Mouse (Mus musculus): ENCODE data around the gene Rac3.

Rac3 gene

DNA sequence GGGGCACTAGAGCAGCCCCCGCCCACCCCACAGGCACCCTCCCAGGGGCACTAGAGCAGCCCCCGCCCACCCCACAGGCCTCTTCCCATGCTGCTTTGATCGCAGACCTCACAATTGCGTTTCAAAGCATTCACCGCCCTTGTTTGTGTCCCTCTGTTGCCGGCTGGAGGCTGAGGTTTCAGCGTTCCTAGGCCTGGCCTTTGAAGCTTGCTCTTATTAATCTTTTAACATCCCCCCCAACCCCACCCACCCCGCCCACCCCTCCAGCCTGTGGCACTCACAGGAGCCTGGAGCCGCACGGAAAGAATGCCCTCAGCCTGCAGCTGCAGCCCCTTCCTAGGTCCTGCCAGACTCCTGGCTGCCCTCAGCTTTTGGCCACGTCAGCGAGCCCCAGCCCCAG lies 14.0 kb upstream of the Rac3 start:
- no peak for DNase-seq

DNA sequence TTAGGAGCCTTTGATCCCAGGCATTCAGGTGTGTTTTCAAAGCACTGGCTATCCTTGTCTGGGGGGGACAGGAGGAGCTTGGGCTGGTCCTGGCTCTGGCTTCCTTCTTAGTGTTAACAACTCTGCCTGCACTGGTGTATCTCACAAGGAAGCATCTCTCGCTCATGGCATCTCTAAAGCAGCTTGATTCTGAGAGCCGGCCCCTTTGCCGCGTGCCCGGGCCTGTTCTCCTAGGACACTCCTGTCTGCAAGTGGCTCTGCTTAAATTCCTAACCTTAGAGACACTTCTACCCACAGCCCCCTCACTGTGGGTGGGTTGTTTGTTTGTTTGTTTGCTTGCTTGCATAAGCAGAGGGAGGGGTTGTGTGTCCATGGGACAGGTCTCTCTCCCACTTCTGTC lies 13.3 kb upstream of the Rac3 start:
- DNase-seq, result no peak

DNA sequence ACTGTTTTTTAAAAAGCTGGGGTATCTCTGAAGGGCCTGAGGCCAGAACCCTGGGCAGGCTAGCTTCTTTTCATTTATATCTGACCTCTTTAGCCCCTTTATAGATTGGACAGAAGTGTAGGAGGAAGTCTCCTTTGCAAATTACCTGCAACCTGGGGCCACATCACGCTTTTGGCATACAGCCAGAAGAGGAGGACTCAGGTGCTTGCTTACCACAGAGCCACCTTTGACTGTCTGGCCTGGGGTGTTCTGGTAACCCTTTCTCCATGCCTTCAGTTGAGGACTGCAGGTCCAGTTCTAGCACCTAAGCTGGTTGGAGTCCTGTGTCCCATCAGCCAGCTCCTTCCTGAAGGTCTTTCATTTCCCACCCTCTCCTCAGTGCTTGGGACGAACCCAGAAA lies 11.7 kb upstream of the Rac3 start:
- no peak for DNase-seq

DNA sequence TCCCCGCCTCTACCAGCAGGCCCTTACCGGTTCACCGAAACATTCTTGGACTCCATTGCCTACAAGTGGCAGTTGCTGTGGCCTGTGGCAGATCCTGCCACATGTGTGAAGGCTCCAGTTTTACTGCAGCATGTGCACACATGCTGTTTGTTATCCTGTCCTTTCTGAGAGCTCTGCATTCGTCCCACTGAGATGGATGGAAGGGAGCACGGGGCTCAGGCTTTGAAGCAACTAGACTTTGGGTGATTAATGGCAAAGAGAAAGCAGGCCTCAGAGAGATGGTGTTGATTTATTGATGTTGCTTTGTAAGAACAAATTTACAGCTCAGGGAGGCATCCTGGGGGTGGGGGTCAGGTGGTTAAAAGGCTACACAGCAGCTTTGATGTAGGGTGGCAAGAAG lies 10.6 kb upstream of the Rac3 start:
- no peak for DNase-seq

DNA sequence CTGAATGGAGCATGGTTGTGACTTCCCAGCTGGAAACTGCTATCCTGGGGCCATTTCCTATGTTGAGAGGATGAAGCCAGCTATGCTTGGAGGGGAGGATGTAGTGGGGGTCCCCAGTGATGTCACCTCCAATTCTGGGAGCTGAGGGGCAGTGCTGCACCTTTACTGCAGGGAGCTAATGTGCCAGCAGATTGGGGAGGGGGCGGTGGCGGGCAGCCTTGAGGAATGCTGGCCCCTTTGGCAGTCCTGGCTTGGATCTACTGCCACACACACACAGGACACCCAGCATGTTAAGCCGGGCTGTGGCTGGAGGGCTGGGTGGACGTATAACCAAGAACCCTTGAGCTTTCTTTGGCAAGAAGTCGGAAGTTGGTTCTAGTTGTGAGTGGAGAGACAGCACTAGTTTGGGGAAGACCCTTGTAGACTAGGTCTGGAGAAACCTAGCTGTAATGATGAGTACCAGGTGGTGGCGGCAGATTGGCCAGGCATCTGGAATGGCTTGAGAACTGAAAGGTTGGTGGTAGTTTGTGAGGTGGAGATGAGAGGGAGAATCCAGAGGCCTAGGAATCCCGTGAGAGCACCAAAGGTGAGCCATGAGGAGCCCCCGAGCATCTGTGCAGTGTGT lies 9.2 kb upstream of the Rac3 start:
- no peak for DNase-seq

DNA sequence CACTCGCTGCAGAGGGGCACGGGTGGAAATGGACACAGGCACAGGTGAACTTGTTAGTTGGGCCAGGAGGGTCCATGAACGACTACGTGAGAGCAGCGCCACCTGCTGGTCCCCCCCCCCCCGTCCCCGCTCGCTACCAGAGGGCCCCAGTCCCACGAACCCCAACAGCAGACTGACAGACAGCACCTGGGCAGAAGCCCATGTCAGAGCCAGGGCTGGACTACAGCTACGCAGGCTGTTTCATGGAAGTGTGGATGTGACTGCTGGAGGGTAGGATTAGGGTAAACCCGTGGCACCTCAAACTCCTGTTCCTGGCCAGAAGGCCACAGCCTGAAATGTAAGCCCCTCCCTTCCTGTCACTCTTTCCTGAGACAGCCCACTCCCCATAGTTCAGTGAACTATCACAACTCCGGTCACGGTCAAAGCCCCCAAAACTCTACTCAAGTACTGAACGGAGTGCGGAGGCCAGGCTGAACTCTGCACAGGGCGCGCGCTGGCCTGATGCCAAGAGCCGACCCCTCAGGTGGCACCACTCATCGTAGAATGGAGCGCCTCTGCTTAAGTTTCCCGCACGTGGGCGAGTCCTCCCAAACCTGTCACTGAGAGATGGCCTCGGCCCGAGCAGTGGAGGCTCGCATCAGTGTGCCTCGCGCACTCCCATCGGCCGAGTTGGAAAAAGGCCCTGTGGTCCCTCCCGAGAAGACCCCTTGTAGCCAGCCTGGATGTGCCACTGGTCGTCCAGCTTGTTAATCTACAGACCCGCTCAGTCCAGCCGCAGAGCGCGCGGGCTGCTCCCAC lies 8.3 kb upstream of the Rac3 start:
- DNase-seq, result peak; percentile 77

DNA sequence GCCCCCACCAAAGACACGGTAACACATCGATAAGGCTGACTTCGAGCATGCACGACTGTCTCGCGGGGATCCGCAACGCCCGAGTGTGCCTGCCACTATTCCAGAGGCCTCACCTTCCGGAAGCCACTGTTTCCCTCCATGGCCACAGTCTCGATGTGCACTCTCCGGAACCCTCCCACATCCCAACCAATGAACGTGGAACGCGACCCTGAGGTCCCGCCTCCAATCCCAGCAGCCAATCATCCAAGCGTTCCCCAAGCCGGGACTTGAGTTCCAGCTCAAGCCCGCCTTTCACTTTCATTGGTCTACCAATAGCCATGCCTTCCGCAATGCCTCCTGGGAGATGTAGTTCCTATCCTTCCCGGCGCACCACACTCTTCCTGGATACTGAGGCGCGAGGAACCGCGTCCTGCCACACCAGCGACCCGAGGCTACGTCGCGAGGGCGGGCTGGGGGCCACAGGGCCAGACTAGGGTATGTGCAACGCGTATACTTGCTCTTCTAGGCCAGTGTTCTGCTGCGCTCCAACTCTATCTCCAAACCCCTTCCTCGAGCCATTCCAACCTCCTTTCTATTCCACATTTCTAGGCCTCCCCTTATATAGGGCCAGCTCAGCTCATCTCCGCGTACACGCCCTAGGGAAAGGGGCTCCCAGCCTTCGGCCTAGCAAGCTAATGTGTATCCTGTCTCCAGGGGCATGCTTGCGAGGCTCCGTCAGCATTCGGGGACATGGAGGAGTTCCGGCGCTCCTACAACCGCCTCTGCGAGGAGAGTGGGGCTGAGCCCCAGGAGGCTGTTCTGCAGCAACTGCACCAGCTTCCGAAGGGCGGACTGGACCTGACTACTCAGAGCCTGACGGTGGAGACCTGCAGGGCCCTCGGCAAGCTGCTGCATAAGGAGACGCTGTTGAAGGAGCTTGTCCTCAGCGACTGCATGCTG lies 7.4 kb upstream of the Rac3 start, which contains the start of the genes Cenpx and Lrrc45:
Gene Cenpx (minus strand): TSS at position 159 of the 939 bp plus-strand sequence.
Gene Lrrc45 (plus strand): TSS at position 346 of the 939 bp plus-strand sequence.
- peak; percentile 97 for DNase-seq

DNA sequence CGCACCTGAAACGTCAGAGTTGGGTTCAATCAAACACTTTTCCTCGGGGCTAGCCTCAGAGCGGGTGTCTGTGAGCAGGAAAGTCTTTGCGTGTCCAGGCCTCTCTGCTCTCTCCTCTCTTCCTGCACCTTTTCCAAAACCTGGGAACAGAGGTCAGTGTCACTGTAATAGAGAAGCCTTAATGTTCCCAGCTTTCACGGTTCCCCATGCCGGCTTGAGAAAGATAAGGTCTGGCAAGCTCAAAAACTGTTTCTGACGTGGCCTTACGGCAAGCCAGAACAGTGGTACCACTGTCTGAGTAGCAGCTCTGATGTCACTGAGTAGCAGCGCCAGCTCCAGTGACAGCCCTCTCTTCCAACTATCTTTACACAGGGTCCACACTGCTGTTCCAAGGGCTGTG lies 6.7 kb upstream of the Rac3 start:
- DNase-seq, result no peak

DNA sequence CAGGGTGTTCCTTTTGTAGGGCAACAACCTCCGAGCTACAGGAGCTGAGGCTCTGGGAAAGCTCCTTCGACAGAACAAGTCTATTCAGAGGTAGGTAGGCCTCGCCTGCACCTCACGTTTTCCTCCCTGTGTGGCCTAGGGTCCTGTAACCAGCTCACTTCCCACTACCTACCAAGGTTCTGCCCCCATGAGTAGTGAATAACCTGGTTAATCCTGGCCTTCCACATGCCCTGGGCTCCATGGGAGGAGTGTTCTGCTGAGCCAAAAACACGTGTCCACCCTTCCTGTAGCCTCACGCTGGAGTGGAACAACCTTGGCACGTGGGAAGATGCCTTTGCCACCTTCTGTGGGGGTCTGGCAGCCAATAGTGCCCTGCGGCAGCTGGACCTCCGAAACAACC lies 6.1 kb upstream of the Rac3 start:
- DNase-seq, result no peak

DNA sequence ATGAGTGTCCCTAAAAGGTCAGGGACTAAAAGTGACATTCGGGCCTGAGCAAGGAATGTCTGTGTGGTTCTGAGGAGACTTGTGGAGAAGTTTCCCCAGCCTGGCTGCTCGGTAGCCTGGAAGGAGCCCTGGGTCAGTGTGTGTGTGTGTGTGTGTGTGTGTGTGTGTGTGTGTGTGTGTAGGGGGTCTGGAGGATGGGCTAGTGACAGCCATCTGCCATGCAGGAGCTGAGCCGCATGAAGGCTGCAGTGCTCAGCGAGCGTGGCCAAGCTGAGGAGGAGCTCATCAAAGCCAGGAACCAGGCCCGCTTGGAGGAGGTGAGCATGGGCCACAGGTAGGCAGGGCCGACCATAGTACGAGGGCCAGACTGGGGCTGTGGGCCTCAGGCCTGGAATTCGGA lies 2.0 kb upstream of the Rac3 start:
- DNase-seq, result no peak

DNA sequence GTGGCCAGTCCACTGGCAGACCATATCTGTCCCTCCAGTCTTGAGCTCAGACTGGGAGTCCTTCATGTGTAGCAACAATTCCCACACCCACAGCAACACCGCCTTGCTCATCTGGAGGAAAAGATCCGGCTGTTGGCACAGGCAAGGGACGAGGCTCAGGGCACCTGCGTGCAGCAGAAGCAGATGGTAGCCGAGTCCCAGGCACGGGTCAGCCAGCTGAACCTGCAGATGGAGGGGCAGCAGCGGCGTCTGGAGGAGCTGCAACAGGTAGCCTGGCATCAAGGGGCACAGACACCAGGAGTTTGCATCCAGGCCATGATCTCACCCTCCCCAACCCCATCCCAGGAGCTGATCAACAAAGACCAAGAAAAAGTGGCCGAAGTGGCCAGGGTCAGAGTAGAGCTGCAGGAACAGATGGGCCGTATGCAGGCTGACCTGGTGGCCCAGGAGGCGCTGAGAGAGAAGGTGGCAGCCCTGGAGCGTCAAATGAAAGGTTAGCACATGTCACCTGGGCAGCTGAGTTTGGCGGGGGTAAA lies 1.4 kb upstream of the Rac3 start:
- no peak for DNase-seq

DNA sequence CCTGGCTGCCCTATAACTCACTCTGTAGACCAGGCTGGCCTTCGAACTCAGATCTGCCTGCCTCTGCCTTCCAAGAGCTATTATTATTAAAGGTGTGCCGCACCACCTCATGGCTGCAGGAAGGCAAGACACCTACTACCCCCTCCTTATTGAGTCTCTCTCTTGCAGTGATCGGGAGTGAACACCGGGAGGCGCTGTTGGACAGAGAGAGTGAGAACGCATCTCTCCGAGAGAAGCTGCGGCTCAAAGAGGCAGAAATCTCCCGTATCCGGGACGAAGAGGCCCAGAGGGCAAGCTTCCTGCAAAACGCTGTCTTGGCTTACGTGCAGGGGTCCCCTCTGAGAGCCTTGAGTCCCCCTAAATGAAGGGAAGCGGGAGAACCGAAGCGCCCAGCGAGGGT lies 820 bp upstream of the Rac3 start:
- peak; percentile 95 for DNase-seq

DNA sequence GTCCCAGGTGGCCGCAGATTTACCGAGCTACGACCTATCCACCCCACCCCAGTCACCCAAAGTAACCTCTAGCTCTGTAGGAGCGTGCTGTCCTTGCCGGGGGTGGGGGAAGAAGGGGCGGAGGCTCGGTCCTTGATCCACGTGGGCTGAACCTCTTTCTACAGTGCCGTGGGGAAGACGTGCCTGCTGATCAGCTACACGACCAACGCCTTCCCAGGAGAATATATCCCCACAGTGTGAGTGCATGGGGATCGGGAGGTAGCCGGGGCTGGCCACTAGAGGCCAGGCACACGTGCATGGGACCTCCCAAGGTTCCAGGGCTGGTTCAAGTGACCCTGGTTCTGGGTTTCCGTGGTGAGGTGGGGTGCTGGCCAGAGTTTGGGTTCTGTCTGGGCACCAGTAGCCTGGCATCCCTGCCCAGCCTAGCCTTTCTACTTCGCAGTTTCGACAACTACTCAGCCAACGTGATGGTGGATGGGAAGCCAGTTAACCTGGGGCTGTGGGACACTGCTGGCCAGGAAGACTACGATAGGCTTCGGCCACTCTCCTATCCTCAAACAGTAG lies 879 bp downstream of the Rac3 start:
- no peak for DNase-seq

DNA sequence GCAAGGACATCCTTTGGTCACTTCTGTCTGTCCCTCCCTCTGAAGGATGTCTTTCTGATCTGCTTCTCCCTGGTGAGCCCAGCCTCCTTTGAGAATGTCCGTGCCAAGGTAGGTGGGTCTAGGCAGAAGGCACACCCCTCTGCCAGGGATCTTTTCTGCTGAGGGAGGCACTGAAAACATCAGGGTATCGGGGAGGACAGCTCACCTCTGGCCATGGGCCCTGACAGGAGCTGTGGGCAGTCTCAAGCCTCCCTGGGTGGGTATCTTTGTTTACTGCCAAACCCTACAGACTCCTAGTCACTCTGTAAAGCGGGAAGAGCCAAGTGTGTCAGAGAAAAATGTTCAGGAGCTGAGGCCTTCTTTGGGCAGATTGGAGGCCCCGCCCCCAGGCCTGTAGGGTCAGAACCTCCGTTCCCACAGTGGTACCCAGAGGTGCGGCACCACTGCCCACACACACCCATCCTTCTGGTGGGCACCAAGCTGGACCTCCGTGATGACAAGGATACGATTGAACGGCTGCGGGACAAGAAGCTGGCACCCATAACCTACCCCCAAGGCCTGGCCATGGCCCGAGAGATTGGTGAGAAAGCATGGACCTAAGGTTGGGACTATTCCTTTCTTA lies 1.6 kb downstream of the Rac3 start:
- peak; percentile 57 for DNase-seq

DNA sequence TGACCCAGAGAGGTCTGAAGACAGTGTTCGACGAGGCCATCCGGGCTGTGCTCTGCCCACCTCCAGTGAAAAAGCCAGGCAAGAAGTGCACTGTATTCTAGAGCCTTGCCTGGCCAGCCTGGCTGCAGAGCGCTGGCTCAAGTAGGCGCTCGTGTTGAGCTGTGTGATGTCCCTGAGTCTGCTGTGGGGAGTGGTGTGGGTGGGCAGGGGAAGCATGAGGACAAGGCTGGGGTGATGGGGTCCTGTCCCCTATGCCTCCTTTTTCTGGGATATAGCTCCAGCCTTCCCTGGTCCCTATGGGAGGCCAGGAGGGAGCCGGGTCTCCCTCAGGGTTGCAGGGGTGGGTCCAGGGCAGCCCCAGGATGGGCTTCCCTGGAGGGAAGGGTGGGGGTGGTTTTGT lies 2.2 kb downstream of the Rac3 start:
- no peak for DNase-seq

DNA sequence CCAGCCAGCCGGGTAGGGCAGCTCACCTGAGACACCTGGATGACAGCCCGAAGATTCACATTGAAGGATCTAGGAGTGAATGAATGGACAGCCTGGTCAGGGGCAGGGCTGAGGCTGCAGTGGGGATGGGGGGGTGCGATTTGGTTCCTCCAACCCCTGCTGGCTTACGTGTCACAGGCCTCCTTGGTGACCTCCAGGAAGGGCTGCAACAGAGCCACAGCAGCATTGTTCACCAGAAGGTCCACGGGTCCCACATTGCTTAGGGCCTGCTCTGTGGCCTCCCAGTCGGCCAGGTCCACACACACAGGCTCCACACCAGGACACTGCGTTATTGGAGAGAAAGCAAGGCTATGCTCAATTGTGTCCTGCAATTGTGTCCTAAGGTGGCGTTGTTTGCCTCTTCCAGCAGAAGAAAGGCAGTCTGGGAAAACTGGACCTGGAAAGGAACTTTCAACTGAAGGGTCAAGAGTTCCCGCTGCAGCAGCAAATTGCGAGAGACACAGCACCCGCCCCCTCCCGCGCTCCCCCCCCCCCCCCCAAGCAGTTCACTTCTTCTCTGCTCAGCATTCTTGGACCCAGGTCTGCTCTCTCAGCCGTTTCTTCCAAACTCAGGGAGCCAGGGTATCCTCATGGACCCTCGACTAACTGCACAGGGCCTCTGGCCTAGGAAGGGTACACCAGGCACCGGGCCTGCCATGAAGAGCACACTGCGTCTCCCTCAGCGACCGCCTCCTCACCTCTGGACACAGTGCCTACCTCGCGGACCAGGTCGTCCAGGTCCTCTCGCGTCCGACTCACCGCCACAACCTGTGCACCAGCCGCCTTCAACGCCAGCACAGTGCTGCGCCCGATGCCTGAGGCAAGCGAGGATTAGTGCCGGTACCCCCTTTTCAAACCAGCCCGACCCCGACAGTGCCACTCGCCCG lies 5.2 kb downstream of the Rac3 start:
- peak; percentile 49 for DNase-seq

DNA sequence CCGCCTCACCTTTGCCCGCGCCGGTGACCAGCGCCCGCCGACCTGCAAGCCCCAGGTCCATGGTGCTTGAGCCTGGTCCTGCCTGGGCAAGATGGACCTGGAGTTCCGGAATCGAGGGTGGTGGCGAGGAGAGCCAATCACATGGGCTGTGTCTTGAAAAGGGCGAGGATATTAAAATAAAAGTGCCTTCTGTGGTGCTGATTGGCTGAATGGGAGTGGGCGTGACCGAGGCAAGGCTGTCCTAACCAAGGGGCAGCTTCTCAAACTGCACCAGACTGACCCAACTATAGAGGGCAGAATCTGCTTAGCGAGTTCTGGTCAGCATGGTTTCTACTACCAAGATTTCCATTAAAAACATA lies 5.9 kb downstream of the Rac3 start, which contains the start of gene Dcxr:
Gene Dcxr (minus strand): TSS at position 113 of the 359 bp plus-strand sequence.
- DNase-seq, result peak; percentile 93

DNA sequence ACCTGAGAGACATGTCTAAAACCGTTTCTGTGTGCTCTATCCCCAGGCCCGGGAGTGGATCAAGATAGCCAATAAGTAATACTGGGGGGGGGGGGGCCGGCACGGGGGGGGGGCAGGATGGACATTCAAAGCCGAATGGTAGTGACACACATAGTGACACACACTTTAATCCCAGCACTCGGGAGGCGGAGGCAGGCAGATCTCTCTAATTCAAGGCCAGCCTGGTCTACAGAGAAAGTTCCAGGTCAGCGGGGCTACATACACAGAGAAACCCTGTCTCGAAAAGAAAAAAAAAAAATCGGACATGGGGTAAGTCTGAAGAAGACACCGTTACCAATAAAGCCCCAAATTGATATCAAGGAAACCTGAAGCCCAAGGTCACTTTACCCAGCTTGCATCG lies 6.3 kb downstream of the Rac3 start:
- DNase-seq, result no peak

DNA sequence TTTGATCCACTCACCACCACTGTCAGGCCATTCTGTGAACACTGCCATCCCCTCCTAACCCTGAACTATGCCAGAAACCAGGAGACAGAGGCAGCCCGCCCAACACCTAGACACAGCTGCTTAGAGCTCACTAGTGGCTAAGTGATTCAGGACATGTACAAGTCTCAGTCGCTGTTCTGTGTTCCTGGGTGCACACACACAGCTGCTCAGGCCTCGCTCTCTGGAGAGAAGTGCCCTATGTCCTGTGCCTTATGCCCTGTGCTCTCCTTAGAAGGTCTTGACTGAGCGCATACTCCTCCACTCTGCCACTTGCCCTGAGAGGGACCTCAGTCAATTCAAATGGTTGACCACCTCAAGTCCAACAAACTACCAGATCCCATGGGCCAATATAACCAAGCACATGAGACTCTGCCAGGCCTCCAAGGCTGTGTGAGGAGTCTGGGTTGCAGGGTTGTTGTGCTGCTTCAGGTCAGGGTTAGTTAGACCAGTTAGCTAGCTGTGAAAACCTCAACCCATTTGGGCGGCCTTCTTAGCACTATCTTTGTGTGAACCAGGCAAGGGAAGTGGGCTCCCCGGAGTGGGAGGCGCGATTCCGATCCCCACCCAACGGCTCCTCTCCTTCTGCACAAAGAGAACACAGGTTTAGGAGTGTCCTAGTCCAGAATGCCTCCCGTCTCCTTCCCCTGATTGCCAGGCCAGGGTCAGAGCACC lies 7.4 kb downstream of the Rac3 start:
- DNase-seq, result no peak

DNA sequence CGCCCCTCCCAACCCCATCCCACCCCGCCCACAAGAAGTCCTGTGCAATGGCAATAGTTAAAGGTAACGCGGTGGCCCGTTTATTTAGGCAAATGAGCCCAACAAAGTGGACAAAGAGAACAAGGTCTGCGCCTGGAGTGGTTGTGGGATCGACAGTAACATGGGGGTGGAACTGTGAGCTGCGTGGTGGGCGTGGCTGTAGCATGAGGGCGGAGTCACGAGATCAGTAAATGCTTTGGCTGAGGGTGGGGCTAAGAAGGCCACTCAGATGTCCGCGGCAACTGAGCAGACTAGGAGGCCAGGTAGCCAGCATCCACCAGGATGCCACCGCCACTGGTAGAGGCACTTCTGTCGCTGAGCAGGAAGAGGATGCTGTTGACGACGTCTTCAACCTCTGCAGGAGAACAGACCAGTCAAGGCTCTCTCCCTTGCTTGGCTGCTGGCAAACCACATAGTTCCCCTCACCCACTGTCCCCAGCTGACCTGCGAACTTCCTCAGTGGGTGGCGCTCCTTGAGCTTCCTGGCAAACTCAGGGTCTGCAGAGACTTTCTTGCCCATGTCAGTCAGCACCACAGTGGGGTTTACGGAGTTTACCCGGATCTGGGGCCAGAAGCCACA lies 8.3 kb downstream of the Rac3 start:
- peak; percentile 75 for DNase-seq

All from kidney, postnatal 10 days (tissue).